In the genomic region with DNA sequence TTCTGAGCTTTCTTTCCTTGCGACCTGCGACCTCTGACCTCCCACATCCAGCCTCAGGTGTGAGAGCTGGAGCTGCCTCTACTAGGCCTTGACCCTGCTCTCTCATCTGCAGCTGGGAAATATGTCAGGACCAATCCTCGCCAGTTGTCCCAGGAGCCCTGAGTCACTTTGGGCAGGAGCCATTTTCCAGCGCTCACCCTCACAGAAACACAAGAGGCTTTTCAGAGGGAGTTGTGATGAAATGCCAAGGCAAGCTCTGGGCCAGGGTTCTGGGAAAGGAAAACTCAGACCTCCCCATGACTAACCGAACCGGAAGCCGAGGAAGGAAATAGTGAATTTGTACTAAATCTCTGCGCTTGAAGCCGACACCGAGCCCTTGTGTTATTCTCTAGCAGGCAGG, we compare ENCODE assay signal across 10 mouse cellular contexts. TPM values are rescaled to one million over a fixed set of nuclear protein-coding genes. Genes with fewer than 3 reads are reported as not detected.
DNase-seq lines count a peak whose midpoint lies in the region.
"Had no signal": no experiment of that assay in that cellular context is flagged by ENCODE, and none has a peak within 500 bp of the region (broad histone marks: within the 10 kb centered on the region; RNA-seq: fewer than 3 reads in every experiment).

No protein-coding gene starts in this region.

- H3K27ac ChIP-seq in forebrain, embryonic 10.5 days = no peak overlapping the region
- H3K27ac ChIP-seq: macrophage had no signal

- no peaks in the 10 kb centered on the region for H3K36me3 ChIP-seq in forebrain, embryonic 10.5 days (replicated peaks)

- H3K4me3 ChIP-seq in forebrain, embryonic 10.5 days = no peak overlapping the region

- H3K4me1 ChIP-seq in forebrain, embryonic 10.5 days = peaks cover 16% of the 10 kb centered on the region

- H3K27me3 ChIP-seq in forebrain, embryonic 10.5 days (ENCODE audit: poor library complexity, severe bottlenecking) = no peaks in the 10 kb centered on the region

- peak; percentile 41 for DNase-seq in left cerebral cortex, adult 11 months (ENCODE audit: low spot score)
- DNase-seq in left cerebral cortex, postnatal 10 days (ENCODE audit: extremely low spot score in 1 of 2, low spot score in 2 of 2) = no peak
- peak; percentile 70 for DNase-seq in adrenal gland, postnatal 25 days
- DNase-seq in heart, postnatal 10 days = peak; percentile 76 to 79
- DNase-seq in lung, postnatal 25 days (ENCODE audit: low spot score) = peak; percentile 73
- no peak for DNase-seq in neural tube, embryonic 10.5 days (ENCODE audit: extremely low spot score, low spot score)
- DNase-seq in forebrain, embryonic 10.5 days (ENCODE audit: extremely low spot score, low spot score) = no peak
- DNase-seq in kidney, adult 9 months = no peak
- DNase-seq: cerebellum, postnatal 10 days had no signal

- WGBS in forebrain, embryonic 10.5 days = 87% methylated on average over 10 of the region's 10 CpGs

- intact Hi-C loops in left cerebral cortex, postnatal 10 days (cut with DNase I) = no loop called here
- intact Hi-C loops in heart, postnatal 10 days (cut with DNase I) = no loop called here

- no peaks in the 10 kb centered on the region for H3K9me3 ChIP-seq in forebrain, embryonic 10.5 days

RNA-seq across cellular contexts. Expression of a gene that starts 38.2 kb away (rescaled TPM):
- 10 to 100 TPM; 86.0 to 91.2 TPM for total RNA-seq in left cerebral cortex, postnatal 10 days (2021)
- total RNA-seq in adrenal gland, postnatal 25 days (2021) = 33.5 and 60.5 TPM in 2 replicates
- total RNA-seq in heart, postnatal 10 days (2021) = 10 to 100 TPM; 45.6 to 51.4 TPM
- polyA plus RNA-seq in forebrain, embryonic 10.5 days (2016; fragmentation: Nextera tagmentation; extraction: Ambion mirVana) = 40.7 and 40.9 TPM in 2 replicates

Comparison
In these comparisons a context has a peak if more than half of its experiments do, and no peak if none do; other contexts are left out.
1. DNase-seq: peak in left cerebral cortex, adult 11 months (single experiment), adrenal gland, postnatal 25 days (single experiment), heart, postnatal 10 days (2 of 2) and lung, postnatal 25 days (single experiment); none in left cerebral cortex, postnatal 10 days (0 of 2), neural tube, embryonic 10.5 days (single experiment), forebrain, embryonic 10.5 days (single experiment) and kidney, adult 9 months (single experiment).